Mouse (Mus musculus) liver, adult 2 months (tissue): Measurements from ENCODE around the gene Plp2. TPM values are rescaled to one million over a fixed set of nuclear protein-coding genes. Genes with fewer than 3 reads are reported as not detected.

Source experiments
- DNase-seq: peaks from one replicate; pipeline ENCODE4 v3.0.0-alpha.2; 2011; ENCODE audit warnings: low read depth, low spot score; ENCODE audit errors: extremely low read depth
- H3K27ac ChIP-seq: fragments of 200-500 bp; replicated peaks from 2 replicates; pipeline ENCODE4 v1.5.1; 2012; ENCODE audit warnings: low read depth, mild to moderate bottlenecking, control low read depth, inconsistent platforms, low read length; ENCODE audit not compliant: insufficient read depth
- H3K27me3 ChIP-seq: fragments of 200-500 bp; 2 replicates; pipeline ENCODE4 v1.6.1; 2012; ENCODE audit warnings: mild to moderate bottlenecking, moderate library complexity, low read length, inconsistent platforms; ENCODE audit not compliant: control insufficient read depth, insufficient read depth
- H3K36me3 ChIP-seq: fragments of 200-500 bp; 2 replicates; pipeline ENCODE4 v1.6.1; 2012; ENCODE audit warnings: low read length, inconsistent platforms; ENCODE audit not compliant: control insufficient read depth, insufficient read depth
- H3K4me1 ChIP-seq: fragments of 200-500 bp; 2 replicates; pipeline ENCODE4 v1.6.1; 2011; ENCODE audit warnings: low read length; ENCODE audit not compliant: control insufficient read depth, insufficient read depth
- H3K4me3 ChIP-seq: fragments of 200-500 bp; 2 replicates; pipeline ENCODE4 v1.5.1; 2011; ENCODE audit warnings: low read depth, mild to moderate bottlenecking, control low read depth, low read length, moderate library complexity; ENCODE audit not compliant: insufficient read depth
- H3K79me2 ChIP-seq: fragments of 200-500 bp; 2 replicates; pipeline ENCODE4 v1.6.1; 2012; ENCODE audit warnings: inconsistent platforms, mild to moderate bottlenecking, low read length, moderate library complexity; ENCODE audit not compliant: control insufficient read depth, insufficient read depth
- H3K9ac ChIP-seq: fragments of 200-500 bp; 2 replicates; pipeline ENCODE4 v1.6.1; 2012; ENCODE audit warnings: low read depth, mild to moderate bottlenecking, control low read depth, inconsistent platforms, low read length
- CTCF ChIP-seq: fragments of 200-500 bp; IDR thresholded peaks from 2 replicates; pipeline ENCODE4 v1.5.1; 2011; ENCODE audit warnings: low read depth, low read length, control low read depth
- POLR2A ChIP-seq: fragments of 200-500 bp; IDR thresholded peaks from 2 replicates; pipeline ENCODE4 v1.6.1; 2011; ENCODE audit warnings: low read length, control low read depth; ENCODE audit not compliant: insufficient read depth; ENCODE audit errors: extremely low read depth
- WGBS: fragments of 180-500 bp; shearing (Covaris S2); methylation state at CpG from one replicate; pipeline ENCODE4 v1.1.7; 2018; 5-methylcytosine and 5-hydroxymethylcytosine counted together
- polyA plus RNA-seq: library from polyadenylated mRNA; depleted of rRNA; stranded (reverse); fragments of >200 nt; gene quantifications from 2 replicates; pipeline ENCODE4 v1.2.3, GENCODE M21; 2012
- total RNA-seq: library from RNA; depleted of rRNA; stranded (reverse); fragments of >200 nt; gene quantifications from 2 replicates; pipeline ENCODE4 v1.2.3, GENCODE M21; 2014

Gene Plp2
- total and polyA plus RNA-seq, 2 experiments: 0.92 to 4.0 TPM

- H3K9ac ChIP-seq: peak within 1 kb of the TSS; percentile 97
- H3K36me3 ChIP-seq: peaks cover 4% of the 10 kb centered on the region; the same call in 1 of the 2 replicates
- peak within 1 kb of the TSS; percentile 86 for H3K27ac ChIP-seq
- no peaks in the 10 kb centered on the region for H3K79me2 ChIP-seq
- peak; percentile 82 for DNase-seq
- peak within 1 kb of the TSS; percentile 99 for H3K4me3 ChIP-seq
- no peak for TF ChIP-seq CTCF
- TF ChIP-seq POLR2A: peak; percentile 50; the same call in 1 of the 2 replicates
- no peaks in the 10 kb centered on the region for H3K27me3 ChIP-seq
- peaks cover 3% of the 10 kb centered on the region for H3K4me1 ChIP-seq
- under 1% methylated on average over 26 of the region's 26 CpGs for WGBS
Measured at GRCm38 (mm10) chrX:7657221-7657639, 14.0 kb downstream of the Plp2 start, which contains the start of gene Prickle3. TSS of gene Prickle3 (plus strand) at chrX:7657260.

GRCm38 (mm10) chrX:7648671-7649304, 22.4 kb downstream of the Plp2 start:
- peak; percentile 97 for DNase-seq
- H3K4me1 ChIP-seq: peaks cover 3% of the 10 kb centered on the region; the same call in 1 of the 2 replicates
- WGBS: under 1% methylated on average over 25 of the region's 25 CpGs
- H3K9ac ChIP-seq: peak overlapping the region; percentile 87
- no peaks in the 10 kb centered on the region for H3K27me3 ChIP-seq
- H3K4me3 ChIP-seq: peak overlapping the region; percentile 66
- no peaks in the 10 kb centered on the region for H3K79me2 ChIP-seq
- no peaks in the 10 kb centered on the region for H3K36me3 ChIP-seq
- TF ChIP-seq POLR2A: peak; percentile 59; the same call in 1 of the 2 replicates
- TF ChIP-seq CTCF: no peak
- peak overlapping the region; percentile 95 for H3K27ac ChIP-seq

DNA sequence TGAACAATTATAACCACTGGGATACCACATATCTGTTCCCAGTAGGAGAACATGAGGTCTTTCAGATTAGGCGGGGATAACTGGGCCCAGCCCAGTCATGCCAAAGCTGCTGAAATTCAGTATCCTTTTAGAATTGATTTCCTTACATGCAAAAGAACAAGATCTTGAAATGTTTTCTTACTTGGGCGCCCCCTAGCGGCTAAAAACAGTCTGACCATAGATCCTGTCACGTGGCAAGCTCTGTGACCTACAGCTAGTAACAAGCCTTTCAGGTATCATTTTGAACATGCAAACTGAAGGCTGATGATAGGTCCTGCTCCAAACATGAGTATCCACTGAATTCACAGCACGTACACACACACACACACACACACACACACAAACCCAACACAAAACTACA, 25.8 kb downstream of the Plp2 start:
- Histone ChIP-seq H3K4me1 (peaks cover 3% of the 10 kb centered on the region; the same call in 1 of the 2 replicates), H3K27ac (no peak overlapping the region), H3K79me2 (no peaks in the 10 kb centered on the region), H3K27me3 (no peaks in the 10 kb centered on the region), H3K9ac (no peak overlapping the region), H3K4me3 (no peak overlapping the region), H3K36me3 (no peaks in the 10 kb centered on the region)
- 11% methylated on average over 5 of the region's 5 CpGs for WGBS
- peak; percentile 44; the same call in 1 of the 2 replicates for TF ChIP-seq CTCF
- TF ChIP-seq POLR2A: no peak
- DNase-seq: peak; percentile 65

- Histone ChIP-seq H3K4me3 (no peak overlapping the region), H3K9ac (no peak overlapping the region), H3K27ac (no peak overlapping the region), H3K27me3 (no peaks in the 10 kb centered on the region; the same call in 1 of the 2 replicates), H3K36me3 (no peaks in the 10 kb centered on the region), H3K79me2 (no peaks in the 10 kb centered on the region), H3K4me1 (no peaks in the 10 kb centered on the region)
- TF ChIP-seq CTCF: no peak
- no peak for TF ChIP-seq POLR2A
- DNase-seq: no peak
- 37% methylated on average over 11 of the region's 12 CpGs for WGBS
Measured at GRCm38 (mm10) chrX:7640785-7641184, 30.4 kb downstream of the Plp2 start.

DNA sequence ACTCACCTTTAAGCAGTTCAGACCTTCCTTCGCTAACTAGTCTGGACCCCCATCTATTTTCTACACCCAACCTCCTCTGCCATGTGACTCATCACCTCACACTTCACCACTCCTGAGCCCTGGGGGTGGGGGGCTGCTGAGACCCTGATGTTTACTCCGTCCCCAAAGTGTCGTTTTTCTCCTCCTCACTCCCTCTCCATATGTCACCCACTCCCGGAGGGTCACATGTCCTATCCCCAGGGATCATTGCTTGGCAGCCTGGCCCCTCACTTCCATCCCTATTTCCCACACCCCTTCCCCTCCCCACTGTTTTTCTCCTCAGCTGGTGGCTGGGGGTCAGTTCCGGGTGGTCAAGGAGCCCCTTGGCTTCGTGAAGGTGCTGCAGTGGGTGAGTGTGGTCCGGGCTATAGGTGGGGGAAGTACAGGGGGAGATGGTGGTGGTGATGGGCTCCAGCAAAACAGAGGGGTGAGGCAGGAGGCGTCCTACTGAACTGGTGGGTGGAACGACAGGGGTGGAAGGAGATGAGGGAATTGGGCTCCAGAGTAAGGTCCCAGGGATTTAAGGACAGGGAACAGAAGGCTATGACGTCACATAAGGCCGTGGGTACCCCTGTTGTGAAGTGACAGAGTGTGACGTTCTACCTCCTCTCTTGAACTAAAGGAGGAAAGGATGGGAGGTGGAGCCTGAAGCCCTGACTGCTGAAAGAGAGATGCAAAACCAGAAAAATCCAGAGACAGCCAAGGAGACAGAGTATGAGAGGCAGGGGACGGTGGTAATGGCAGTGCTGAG, 31.5 kb downstream of the Plp2 start:
- Histone ChIP-seq H3K9ac (no peak overlapping the region), H3K4me3 (no peak overlapping the region), H3K27ac (no peak overlapping the region), H3K36me3 (no peaks in the 10 kb centered on the region), H3K79me2 (no peaks in the 10 kb centered on the region), H3K27me3 (no peaks in the 10 kb centered on the region; the same call in 1 of the 2 replicates), H3K4me1 (no peaks in the 10 kb centered on the region)
- 13% methylated on average over 13 of the region's 13 CpGs for WGBS
- no peak for TF ChIP-seq POLR2A
- TF ChIP-seq CTCF: no peak
- DNase-seq: no peak
